Mouse (Mus musculus) right cerebral cortex, postnatal 14 days (tissue): ENCODE measurements around the gene Aes.

Experiments
- DNase-seq: peaks from one replicate; pipeline ENCODE4 v3.0.0; 2022

Gene Aes

GRCm38 (mm10) chr10:81559163-81559626 lies at the start of gene Aes:
Gene Aes, plus strand, starts transcription at chr10:81559488.
- peak; percentile 76 for DNase-seq

- no peak for DNase-seq
These were observed 49.0 kb upstream of the Aes start for GRCm38 (mm10) chr10:81510246-81510810.

GRCm38 (mm10) chr10:81513798-81514197 lies 45.5 kb upstream of the Aes start:
- no peak for DNase-seq

- no peak for DNase-seq
These were observed 42.1 kb upstream of the Aes start for GRCm38 (mm10) chr10:81517227-81517626.

- DNase-seq: peak; percentile 76
These were observed 40.7 kb upstream of the Aes start for GRCm38 (mm10) chr10:81518546-81518945.

GRCm38 (mm10) chr10:81519227-81519977 lies 39.9 kb upstream of the Aes start:
- DNase-seq: no peak

GRCm38 (mm10) chr10:81519978-81520365 lies 39.3 kb upstream of the Aes start:
- no peak for DNase-seq

- no peak for DNase-seq
These were observed 36.1 kb upstream of the Aes start for GRCm38 (mm10) chr10:81523142-81523541.

- DNase-seq: no peak
These were observed 35.7 kb upstream of the Aes start for GRCm38 (mm10) chr10:81523570-81523969.

GRCm38 (mm10) chr10:81524051-81524605 lies 35.2 kb upstream of the Aes start, which contains the start of gene Gna15:
Gene Gna15, minus strand, starts transcription at chr10:81524225.
- DNase-seq: no peak

GRCm38 (mm10) chr10:81525017-81525694 lies 34.1 kb upstream of the Aes start:
- no peak for DNase-seq

- DNase-seq: peak; percentile 69
These were observed 32.5 kb upstream of the Aes start for GRCm38 (mm10) chr10:81526779-81527178.

- DNase-seq: no peak
These were observed 24.5 kb upstream of the Aes start for GRCm38 (mm10) chr10:81534826-81535225.

GRCm38 (mm10) chr10:81536734-81537133 lies 22.6 kb upstream of the Aes start:
- DNase-seq: no peak

- DNase-seq: no peak
These were observed 21.9 kb upstream of the Aes start for GRCm38 (mm10) chr10:81537429-81537828.

- no peak for DNase-seq
These were observed 20.8 kb upstream of the Aes start for GRCm38 (mm10) chr10:81538321-81539048.

- DNase-seq: no peak
These were observed 17.9 kb upstream of the Aes start for GRCm38 (mm10) chr10:81541363-81541762.

- DNase-seq: no peak
These were observed 17.5 kb upstream of the Aes start for GRCm38 (mm10) chr10:81541803-81542202.

GRCm38 (mm10) chr10:81542727-81543460 lies 16.4 kb upstream of the Aes start:
- DNase-seq: no peak

- DNase-seq: no peak
These were observed 15.7 kb upstream of the Aes start for GRCm38 (mm10) chr10:81543633-81544032.

GRCm38 (mm10) chr10:81544296-81545160 lies 14.8 kb upstream of the Aes start:
- DNase-seq: no peak
